Mouse (Mus musculus): ENCODE measurements at regions not wholly inside any gene's neighbourhood (a gene's known extent, or its start where the extent isn't known, plus 50 kb on each side); places are given as distances from the start of the nearest gene placed in this dataset.
"Not testable (repeated sequence)": the region's sequence is repeated elsewhere in the genome, so short reads cannot be mapped to it uniquely, and the experiment has no call there.

DNA sequence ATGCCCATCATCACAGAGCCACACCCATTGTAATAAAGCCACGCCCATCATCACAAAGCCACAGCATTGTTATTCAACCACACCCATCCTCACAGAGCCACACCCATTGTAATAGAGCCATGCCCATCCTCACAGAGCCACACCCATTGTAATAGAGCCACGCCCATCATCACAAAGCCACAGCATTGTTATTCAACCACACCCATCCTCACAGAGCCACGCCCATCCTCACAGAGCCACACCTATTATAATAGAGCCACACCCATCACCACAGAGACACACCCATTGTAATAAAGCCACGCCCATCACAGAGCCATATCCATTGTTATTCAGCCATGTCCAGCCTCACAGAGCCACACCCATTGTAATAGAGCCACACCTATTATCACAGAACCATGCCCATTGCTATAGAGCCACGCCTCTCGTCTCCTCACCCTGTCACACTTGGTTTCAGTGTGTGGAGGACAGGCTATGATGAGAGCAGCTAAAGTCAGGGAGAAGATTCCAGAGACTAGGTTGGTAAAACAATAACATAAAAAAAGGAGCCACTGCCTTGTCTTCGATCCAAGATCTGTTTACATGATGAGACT, 85.6 kb downstream of the Gxylt1 start:
- DNase-seq (ENCODE audit: low read depth, low spot score), result no peak

DNA sequence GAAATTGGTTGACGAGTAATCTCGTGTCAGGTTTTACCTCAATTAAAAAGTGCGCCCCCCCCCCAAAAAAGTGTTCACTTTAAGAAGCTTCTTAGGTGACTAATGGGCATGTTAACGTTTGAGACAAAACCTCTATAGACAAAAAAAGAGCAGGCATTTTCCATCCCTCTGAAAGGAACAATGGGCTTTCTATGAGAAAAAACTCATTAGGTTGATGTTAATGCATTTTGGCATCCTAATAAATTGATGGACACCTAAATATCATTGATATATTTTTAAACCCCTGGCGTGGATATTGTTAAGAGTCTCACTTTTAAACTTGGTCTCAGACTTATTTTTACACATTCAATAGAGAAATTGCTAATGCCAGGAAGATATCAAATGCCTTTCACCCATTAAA, 98.8 kb downstream of the Gxylt1 start:
- DNase-seq (ENCODE audit: low read depth, low spot score), result no peak

DNA sequence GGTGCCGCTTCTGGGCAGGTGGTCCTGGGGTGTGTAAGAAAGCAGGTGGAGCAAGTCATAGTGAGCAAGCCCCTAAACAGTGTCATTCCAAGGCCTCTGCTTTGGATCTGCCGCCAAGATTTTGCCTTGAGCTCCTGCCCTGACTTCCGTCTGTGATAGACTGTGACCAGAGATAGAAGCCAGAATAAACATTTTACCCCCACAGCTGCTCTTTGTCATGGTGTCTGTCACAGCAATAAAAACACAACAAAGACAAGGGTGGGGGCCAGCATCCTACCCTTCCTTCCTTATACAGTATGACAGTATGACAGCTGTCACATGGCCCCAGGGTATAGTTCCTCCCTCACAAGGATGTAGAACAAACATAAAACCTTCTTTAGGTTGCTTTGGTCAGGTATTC, 106.2 kb downstream of the Gxylt1 start:
- DNase-seq (ENCODE audit: low read depth, low spot score), result no peak

DNA sequence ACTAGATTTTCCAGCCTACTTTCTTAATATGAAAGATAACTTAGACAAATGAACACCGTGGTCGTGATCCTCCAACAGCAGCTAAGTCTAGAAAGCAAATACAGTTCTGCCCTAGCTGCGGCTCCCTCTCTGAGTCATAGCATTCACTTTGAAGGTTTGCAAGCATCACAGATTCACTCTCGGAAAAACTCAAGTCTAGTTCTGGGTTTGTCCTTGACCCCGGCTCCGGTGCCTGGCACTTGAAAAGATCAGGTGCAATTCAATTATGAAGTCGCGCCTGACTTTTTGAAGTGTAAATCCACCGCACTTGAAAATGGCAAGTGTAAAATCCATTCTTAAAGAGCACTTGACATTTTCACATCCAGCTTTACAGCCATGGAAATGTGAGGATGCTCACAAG, 107.5 kb downstream of the Gxylt1 start:
- DNase-seq (ENCODE audit: low read depth, low spot score), result no peak

DNA sequence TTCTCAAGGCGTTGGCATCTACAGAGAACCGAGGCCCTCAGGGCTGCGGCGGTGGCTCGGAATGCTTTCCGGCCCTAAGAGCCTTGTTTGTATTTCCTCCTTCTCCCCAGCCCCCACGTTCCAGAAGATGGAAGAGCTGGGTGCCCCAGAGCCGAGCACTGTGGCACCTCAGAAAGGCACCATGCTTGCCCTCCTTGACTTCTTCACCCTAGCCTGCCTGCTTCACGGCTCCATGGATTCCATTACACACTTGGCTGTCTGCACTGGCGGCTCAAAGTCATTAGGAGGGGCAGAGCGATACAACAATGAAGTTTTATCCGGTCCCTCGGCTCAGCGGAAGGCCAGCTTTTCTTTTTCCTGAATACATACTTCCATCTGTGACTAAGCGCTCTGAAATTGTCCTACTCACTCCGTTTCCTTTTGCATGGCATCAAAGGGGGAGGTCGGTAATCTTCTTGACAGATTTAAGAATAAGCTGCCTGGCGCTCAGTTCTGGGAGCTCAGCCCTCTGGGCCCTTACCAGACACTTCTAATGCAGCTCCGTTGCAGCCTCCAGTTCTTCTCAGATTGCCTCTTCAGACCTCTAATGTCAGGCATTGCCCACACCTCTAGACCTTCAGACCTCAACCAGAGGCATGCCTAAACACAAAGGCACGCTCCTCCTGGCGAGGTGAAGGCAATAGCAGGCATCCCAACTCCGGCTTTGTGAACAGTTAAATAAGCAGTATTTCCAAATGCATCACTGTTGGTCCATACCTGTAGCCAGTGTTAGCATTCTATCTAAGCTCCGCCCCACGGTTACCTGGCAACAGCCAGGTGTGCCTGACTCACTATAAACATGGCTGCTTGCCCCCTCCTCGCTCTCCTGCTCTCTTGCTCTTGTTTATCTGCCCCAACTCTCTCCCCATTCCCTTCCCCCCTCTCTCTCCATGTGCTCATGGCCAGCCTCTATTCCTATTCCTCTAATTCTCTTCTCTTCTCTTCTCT, 112.8 kb downstream of the Gxylt1 start:
- DNase-seq (ENCODE audit: low read depth, low spot score), result no peak

DNA sequence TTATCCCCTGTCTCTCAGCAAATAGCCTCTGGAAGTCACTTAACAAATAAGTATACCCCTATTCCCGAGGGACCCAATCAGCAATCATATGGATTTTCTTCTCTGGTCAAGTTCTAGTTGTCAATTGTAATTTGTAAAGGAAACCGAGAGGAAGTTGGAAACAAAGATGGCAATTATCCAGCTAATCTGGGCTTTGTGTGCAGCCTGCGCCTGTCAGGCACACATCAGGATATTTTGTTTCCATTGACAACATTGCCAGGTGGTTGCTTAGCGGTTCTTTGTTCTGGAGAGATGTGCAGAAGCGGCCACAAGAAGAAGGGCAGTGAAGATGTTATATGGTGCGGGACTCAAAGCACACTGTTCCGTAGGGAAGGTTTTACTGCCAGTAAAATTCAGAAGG, 113.7 kb downstream of the Gxylt1 start:
- no peak for DNase-seq (ENCODE audit: low read depth, low spot score)

DNA sequence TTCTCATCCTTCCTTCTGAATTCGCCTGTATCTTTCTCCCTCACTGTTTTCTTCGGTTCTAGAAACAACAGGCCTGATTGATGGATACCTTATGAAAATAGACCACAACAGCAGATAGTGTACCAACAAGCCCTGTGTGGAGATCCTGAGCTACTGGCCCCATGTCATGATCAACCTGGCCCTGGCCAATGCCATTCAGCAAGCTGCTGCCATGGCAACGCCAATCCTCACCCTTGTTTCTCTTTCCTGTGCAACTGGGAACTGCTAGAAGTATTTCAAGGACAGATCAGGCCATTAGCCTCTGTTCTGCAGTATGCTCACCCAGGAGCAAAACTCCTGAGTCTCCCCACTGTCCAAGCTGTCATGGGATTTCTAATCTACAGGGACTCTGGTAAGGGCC, 119.2 kb downstream of the Gxylt1 start:
- no peak for DNase-seq (ENCODE audit: low read depth, low spot score)

DNA sequence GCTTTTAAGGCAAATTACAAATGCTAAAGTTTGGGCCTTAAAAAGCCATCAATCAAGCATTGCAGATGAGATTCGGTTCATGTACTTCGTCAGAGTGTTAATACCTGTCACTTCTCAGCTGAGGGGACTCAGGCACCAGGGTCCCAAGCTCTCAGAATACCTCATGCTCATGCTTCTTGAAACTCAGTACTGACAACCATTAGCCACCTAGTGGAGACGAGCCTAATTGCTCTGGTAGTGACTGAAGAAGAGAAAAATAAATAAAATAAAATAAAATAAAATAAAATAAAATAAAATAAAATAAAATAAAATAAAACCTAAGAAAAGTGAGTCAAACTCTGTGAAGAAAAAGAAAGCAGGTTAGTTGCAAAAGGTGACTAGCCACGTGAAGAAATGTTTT, 121.0 kb downstream of the Gxylt1 start:
- no peak for DNase-seq (ENCODE audit: low read depth, low spot score)

DNA sequence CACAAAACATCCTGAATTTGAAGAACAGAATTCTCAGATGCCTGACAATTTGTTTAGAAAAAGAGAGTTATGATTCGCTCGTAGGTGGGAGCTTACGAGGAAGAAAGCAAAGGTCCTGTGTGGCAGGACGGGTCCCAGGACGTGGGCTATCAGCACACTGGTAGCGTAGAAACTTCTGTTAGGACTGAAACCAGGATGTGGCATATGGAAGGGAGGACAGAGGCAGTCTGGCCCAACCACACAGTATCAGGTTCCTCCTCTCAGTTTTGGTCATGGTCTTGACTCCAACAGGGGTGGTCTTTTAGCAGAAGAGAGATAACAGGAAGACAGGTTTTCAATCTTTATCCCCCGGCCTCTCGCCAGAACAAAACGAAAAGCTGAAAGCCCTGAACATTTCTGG, 130.1 kb downstream of the Gxylt1 start:
- DNase-seq (ENCODE audit: low read depth, low spot score), result no peak

DNA sequence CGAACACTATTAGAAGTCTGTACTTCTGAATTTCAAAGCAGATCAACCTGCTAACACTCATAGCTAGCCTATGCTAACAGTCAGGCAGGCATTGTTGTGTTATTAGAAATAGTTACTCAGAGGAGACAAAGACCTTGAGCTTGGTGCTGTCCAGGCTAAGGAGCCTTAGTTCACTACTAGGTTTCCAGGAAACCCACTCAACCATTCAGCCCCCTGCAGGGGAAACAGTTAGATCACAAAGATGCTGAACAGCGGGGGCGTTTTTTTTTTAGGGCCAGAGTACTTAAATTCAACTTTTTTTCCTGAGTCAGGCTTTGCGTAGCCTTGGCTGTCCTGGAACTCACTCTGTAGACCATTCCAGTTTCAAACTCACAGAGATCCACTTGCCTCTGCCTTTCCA, 130.7 kb downstream of the Gxylt1 start:
- no peak for DNase-seq (ENCODE audit: low read depth, low spot score)

DNA sequence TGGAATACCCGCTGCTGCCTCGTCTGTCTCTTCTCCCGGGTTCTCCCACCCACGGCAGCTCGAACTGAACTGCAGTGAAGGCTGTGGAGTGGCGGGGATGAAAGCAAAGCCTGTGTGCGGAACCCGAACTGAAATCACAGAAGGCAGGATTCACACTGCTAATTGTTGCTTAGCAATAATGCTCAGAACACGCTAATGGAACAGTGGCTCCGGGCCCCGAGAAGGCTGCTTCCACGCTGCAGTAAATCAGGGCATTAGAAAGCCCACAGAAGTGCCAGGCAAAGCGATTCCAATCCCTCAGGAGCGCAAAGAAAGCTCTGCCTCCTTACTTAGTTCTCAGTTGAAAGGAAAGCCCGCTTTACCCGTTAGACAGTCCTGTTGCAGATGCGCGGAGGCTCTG, 141.6 kb downstream of the Gxylt1 start:
- DNase-seq (ENCODE audit: low read depth, low spot score), result no peak

DNA sequence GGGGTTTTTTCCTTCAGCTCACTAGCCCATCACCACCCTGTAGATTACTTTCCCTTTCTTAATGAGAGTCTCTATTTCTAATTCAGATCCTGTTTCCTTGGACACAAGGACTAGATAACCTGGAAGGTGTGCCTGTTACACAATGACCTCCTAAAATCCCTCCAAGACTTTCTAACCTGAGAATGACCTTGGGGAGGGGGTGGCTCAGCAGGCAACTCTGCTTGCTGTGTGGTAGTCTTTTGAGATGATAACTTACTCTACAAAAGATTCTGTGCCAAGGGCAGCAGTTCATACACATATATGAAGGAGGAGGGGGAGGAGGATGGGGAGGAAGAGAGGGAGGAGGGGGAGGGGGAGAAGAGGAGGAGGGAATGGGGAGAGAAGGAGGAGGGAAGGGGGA, 143.9 kb downstream of the Gxylt1 start:
- no peak for DNase-seq (ENCODE audit: low read depth, low spot score)

DNA sequence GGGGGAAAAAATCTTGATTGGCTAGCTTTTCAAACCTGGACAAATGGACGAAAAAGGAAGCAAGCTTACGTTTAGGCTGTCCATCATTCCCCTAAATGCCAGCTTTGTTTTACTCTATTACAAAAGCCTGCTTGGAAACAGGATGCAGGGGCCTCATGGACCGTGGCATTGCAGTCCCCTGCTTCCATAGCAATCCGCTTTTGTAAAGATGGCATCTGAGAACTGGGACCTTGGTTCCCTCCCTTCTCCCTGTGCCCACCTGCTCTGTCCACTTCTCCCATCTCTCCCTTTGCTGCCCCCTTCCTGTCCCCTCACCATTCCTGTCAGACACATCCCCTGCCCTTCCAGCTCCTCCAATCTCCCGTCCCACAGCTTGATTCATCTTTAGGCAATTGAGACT, 149.7 kb downstream of the Gxylt1 start:
- DNase-seq (ENCODE audit: low read depth, low spot score), result no peak

DNA sequence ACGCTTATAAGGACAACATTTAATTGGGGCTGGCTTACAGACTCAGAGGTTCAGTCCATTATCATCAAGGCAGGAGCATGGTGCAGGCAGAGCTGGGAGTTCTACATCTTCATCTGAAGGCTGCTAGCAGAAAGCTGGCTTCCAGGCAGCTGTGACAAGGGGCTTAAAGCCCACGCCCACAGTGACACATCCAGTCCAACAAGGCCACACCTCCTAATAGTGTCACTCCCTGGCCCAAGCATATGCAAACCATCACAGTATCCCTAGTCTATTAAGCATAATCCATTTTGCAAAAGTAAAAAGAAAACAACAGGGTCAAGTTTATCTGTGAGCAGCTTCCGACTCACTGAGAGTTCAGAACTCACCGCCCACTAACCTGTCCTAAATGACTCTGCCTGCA, 153.8 kb downstream of the Gxylt1 start:
- DNase-seq (ENCODE audit: low read depth, low spot score), result no peak

DNA sequence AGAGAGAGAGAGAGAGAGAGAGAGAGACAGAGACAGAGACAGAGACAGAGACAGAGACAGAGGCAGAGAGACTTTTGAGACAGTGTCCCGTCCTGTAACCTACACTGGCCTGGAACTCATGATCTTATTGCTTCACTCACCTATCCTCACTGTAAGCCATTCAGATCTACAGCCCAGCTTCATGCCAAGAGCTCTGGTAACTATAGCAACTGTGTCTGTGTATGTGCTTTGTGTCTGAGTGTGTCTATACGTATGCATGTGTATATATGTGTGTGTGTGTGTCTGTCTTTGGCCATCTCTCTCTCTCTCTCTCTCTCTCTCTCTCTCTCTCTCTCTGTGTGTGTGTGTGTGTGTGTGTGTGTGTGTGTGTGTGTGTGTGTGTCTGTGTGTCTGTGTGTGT, 157.2 kb downstream of the Gxylt1 start:
- DNase-seq (ENCODE audit: low read depth, low spot score), result not testable (repeated sequence)

DNA sequence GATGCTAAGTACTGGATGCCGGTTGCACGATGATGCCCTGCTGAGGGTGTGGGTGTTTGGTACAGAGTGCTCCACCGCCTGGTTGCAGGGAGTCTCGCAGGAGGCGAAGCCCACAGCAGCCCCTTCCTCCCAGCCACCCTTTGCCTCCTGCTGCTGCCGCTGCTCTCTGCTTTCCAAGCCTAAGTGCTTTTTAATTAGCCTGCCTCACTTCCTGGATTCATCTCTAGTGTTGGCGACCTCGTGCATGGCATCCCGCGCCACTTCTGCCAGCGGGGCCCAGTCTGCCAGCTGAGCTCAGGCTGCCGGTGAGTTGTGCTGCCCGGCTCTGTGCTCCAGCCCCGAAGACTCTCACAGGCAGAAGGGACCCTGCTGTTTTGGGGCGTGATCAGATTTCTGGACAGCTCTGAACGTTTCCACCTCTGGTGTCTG, 159.3 kb downstream of the Gxylt1 start:
- no peak for DNase-seq (ENCODE audit: low read depth, low spot score)

DNA sequence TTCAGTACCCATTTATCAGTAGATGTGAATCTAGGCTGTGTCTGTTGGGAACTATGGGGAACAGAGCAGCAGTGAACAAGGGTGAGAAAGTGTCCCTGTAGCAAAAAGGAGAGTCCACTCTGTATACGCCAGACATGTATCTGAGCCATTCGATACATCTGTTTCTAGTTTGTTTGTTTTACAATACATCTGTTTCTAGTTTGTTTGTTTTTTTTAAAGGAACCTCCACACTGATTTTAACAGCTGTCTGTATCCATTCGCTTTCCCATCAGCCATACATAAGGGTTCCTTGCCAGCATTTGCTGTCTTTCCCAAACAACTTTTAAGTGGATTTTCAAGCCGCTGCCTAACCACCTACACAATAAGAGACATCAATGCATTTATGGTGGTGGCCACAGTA, 170.0 kb downstream of the Gxylt1 start:
- DNase-seq (ENCODE audit: low read depth, low spot score), result no peak

DNA sequence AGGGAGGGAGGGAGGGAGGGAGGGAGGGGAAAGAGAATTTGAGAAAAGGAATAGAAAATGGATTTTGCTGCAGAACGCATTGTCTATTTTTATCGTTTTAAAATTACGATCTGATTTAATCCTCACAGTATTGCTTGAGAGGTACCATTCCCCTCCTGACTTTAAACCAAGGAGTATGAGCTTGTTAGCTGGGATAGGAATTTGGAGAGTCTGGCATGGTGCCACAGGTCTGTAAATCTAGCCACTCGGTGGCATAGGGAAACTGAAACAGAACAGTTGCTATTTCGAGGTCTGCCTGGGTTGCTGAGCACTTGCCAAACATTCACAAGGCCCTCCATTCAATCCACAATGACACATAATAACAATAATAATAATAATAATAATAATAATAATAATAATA, 171.6 kb downstream of the Gxylt1 start:
- no peak for DNase-seq (ENCODE audit: low read depth, low spot score)

DNA sequence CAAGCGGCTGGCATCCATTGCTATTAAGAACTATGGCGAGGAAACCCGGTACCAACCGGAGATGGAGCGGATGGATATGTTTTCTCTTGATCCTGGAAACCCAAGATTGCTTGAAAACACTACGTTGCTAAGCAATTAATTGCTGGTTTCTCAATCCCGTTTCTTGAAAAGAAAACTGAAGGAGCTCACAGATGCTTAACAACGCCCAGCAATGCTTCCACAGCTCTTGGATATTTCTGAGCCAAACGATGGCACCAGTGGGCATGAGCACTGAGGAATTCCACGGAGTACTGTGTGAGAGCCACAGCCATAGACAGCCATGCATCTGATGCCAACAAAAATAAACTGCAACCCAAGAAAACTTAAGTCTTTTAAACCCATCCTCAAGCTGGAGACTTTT, 173.1 kb downstream of the Gxylt1 start:
- no peak for DNase-seq (ENCODE audit: low read depth, low spot score)

DNA sequence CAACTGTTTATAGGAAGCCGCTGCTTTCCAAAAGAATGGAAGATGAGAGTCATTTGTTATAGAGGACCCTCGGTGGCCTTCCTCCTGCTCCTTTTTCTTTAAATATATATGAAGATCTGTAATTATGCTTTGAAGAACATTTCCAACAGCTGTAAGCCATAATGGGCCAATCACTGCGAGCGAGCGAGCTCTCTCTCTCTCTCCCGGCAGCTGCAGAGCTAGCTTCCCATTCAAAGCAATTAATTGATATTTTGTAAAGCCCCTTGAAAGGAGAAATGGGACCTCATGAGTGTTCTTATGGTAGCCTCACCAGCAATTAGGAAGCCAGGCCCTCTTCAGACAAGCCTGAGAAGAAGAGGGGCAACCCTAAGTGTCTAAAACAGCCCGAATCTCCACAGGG, 174.1 kb downstream of the Gxylt1 start:
- no peak for DNase-seq (ENCODE audit: low read depth, low spot score)

DNA sequence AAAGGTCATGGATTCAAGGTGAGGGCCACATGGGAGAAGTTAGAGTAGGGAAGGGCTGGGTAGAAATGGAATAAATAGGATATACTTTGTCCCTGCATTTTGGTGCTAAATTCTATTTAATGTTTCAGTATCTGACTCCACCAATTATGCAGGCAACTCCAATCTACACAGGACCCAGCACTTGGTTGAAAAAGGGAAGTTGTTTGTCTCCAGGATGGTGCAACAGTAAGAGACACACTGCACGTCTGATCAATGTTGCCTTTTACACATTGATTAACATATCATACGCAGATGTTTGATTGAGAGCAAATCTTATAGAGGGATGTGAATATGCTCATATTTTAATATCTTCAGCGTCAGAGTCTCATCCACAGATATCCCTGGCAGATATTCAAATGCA, 175.1 kb downstream of the Gxylt1 start:
- DNase-seq (ENCODE audit: low read depth, low spot score), result no peak

DNA sequence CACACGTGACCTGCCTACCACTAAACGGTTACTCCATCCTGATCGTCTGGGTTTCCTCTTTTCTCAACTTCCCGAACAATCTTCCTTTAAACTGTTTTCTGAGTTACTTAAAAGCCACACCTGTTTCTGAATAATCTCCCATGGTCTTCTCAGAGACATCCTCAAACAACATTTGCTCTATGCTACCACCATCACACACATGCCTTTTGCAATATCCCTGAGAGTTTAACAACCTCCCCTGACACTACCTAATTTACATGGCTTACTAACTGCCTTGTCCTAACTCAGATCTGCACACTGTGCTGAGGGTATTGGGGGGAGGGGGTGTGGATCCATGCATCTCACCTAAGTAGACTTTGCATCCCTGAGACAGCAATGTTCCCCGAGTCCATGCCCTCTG, 178.6 kb downstream of the Gxylt1 start:
- DNase-seq (ENCODE audit: low read depth, low spot score), result no peak

DNA sequence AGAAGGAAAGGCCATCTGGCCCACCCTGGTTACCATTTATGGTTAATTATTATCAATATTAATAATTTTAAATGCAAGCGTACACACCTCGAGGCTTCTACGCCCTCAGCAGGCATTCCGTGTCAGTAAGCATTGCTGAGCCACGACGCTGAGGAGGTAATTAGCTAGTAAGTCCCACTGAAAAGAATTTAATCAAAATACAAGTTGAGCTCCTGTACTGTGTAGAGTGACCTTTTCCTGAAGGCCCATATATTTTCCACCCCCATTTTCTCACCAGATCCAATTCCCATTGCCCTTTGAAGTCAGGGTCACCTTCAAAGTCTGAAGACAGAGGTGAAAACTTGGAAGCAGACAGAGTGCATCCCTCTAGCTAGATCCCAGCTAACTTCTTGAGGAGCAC, 179.8 kb downstream of the Gxylt1 start:
- DNase-seq (ENCODE audit: low read depth, low spot score), result no peak
